Mouse (Mus musculus) mature B cell (primary cell): Measurements from ENCODE around the gene Rassf4.

Source experiments
- in situ Hi-C: fragments of 300-500 bp; cut with MboI; formaldehyde crosslinking; loops from 2 replicates; pipeline ENCODE4 v1.14.3; 2019

Rassf4 gene

DNA sequence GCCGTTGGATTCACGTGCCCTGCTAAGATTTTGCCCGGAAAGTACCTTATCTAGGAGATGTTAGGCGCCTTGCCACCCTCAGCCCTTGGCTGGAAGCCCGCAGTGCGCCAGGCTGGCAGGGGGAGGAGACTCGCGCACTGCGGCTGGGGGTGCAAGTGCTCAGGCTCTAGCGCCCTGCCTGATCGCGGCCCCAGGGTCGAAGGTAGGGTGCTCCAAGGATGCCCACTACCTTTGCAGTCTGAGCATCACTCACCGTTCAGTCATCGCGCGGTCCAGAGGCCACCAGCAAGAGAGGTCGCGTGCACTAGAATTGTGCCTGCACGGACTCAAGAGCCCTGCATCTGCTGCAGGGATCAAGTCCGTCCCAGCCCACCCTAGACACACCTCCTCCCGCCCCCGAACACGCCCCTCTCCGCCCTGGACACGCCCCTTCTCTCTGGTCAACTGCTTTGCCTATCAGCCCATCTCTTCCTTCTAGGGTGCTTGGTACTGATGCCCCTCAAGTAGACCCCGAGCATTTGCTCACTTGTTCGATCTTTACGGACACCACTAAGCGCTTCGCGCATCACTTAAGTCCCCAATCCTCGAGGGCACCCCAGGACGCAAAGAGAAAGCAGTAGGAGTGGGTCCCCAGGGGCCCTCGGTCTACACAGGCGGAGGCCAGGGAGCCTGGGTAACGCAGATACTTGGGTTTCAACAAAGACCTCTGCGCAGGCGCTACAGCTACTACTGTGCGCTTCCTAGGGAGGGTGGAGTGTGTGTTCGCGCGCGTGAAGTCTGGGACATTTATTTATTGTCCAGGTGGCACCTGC, at the start of gene Rassf4:
Gene Rassf4 (minus strand): TSS at position 482 of the 812 bp plus-strand sequence.
- in situ Hi-C loops: no loop called here

DNA sequence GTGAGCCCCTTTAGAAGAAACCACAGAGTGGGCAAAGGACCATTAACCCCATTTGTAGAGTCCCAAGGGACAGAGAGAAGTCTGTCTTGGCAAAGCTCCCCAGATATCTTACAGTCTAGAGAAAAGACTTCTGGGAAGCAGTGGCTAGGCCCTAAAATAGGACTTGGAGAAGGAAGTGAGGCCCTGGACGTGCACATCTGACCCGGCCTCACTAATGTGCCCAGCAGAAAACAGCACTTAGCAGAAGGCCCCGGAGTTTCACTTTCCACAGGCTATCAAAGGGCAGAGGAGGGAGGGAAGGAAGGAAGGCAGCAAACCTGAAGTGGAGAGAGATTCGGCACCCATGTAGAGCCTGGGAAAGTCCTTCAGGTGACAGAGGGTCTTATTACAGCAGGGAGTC, 45.2 kb upstream of the Rassf4 start:
- in situ Hi-C loops: no loop called here

DNA sequence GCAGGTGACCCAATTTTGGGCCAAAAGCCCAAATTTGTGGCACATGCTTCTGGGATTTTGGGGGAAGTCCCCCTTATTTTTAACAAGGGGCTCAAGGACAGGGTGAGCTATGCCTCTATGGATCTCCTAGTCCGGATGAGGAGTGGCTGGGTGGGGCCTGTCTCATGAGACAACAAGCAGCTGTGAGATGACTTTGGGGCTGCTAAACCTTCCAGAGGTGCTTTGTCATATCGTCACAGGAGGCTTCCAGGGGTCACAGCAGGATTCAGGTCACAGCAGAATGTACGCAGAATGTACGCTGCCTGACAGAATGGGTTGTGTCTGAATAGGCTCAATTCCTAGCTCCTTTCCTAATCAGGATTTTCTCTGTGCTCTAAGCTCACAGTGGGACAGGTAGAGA, 44.6 kb upstream of the Rassf4 start:
- in situ Hi-C loops: no loop called here

DNA sequence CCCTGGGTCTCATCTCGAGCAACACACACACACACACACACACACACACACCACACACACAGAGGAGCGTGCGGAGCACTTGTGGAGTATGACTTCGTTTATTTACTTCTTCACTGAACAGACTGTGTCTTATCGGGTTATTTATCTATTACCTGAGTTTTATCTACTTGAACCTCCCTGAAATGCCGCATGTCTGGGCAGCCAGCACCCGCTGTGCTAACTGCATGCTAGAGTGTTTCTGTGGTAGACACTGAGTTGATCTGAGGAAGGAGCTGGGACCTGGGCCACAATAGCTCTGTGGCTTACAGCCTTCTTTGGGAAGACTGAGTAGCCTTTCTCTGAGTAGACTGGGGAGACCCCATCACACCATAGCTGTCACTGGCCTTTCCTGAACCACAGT, 44.1 kb upstream of the Rassf4 start:
- in situ Hi-C loops: no loop called here

DNA sequence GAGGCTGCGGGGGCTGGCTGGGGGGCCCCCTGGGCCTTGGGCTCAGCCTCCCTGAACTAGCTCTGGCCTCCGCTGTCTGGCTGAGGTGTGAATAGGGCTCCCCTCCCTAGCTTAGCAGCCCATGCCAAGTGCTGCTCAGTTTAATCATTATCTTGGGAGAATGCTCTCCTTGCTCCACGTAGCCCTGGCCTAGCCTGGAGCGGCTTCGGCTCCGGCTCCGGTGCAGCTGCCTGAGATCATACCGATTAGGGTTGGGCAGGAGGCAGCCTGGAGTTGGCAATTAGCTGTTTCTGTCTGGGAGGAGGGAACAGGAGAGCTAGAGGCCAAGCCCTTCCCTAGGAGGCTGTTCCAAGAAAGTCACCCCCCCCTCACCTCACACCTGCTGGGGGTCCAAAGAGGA, 42.9 kb upstream of the Rassf4 start, which contains the start of gene Tmem72:
Gene Tmem72 (minus strand): TSS at position 248 of the 400 bp plus-strand sequence.
- in situ Hi-C loops: no loop called here

DNA sequence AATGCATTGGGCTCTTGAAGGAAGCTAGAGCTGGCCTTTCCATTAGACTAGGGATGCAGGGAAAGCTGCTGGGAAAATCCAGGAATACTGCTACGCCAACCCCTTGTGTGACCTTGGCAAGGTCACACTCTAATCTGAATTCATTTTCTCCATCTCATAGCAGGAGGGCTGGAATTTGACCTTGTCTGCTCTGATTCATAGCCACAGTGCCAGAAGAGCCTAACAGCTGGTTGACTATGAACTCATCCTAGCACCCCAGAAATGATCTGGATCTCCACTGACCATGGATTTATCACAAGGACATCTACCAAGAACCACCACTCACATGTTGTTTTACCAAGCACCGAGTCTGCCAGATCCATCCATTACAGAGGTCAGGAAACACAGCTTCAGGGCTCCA, 41.4 kb upstream of the Rassf4 start:
- in situ Hi-C loops: no loop called here

DNA sequence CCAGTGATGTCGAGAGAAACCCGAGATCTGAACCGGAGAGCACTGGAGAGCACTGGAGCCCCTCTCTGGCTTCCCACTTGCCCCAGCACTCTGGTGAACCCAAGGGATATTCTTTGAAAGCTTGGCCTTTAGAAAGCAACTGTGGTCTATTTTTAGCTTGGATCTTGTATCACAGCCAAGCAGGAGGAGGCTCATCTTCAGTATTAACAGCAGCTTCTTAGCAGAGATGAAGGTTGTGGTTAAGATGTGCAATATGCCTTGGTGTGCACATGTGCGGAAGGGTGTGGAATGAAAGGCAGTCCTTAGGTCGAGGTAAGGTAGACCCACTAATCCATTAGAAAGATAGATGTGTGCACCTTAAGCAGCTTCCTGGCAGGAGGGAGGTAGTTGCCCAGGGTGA, 40.8 kb upstream of the Rassf4 start:
- in situ Hi-C loops: no loop called here

DNA sequence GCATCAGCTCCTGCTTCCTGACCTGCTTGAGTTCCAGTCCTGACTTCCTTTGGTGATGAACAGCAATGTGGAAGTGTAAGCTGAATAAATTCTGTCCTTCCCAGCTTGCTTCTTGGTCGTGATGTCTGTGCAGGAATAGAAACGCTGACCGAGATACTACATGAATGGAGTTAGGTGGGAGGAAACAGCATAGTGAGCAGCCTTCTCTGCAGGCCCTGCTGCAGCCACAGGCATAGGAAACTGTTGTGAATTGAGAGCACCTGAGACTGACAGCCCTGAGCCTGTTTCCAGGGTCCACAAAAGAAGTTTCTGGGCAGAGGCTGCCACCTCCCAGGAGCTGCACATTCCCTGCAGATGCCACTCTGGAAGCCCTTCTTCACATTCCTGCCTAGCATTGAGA, 40.2 kb upstream of the Rassf4 start:
- in situ Hi-C loops: no loop called here

DNA sequence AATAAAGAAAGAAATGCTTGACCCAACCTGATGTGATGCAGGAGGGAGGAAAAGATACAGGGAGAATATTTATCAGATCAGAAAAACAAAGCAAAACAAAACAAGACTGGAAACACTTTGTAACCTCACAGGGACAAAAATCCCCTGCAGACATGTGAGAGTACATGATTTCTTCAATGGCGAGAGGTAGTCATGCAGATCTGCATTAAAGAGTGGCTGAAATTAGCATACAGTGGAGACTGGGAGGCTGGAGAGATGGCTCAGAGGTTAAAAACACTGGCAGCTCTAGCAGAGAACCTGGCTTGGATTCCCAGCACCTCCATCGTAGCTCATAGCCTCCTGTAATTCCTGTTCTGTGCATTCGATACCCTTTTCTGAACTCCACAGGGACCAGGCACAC, 38.8 kb upstream of the Rassf4 start:
- in situ Hi-C loops: no loop called here

DNA sequence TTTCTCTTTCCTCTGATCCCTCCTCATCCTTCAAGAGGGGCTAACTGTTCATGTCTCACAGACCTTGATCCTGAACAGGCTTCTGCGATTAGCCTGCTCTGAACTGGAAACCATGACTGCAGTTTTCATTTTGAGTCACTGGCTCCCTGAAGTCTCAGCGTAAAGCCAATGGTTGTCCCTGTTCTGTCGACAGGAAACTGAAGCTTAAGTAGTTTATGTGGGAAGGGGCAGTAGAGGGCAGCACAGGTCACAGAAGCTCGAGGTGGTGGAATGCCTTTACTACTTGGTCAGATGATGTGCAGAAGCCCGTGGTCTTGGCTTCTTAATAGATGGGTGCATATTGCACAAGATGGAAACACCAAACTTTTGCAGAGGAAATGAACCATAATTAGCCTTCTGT, 38.3 kb upstream of the Rassf4 start:
- in situ Hi-C loops: no loop called here

DNA sequence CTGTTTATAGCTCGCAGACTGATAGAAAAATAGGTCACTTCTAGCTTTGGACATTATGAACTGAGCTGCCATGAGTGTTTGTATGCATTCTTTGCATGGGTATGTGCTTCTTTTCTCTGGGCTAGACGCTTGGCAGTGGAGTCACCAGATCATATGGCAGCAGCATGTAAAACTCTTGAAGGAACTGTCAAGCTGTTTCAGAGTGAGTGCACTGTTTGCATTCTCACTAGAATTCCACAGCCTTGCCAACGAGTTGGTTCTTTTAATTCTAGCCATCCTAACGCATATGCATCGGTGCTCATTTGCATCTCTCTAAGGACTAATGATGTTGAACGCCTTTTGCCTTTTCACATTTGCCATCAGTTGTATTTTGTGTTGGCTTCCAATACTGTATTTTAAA, 30.6 kb upstream of the Rassf4 start:
- in situ Hi-C loops: no loop called here

DNA sequence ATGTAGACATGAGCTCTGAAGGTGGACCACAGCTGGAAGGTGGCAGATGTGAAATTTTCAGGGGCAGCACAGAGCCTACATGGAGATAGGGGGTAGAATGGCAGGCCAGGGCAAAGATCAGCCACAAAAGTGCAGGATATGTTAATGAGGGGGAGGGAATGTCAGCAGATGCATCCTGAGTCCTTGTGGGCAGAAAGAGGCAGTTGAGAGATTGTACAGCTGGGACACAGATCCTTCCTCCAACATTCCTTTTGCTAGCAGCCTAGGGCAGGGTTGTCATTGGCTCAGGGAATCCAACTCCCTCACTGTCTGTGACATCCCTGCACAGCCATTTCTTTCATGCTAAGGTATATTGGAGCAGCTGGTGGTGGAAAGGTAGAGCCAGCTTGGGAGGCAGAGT, 27.1 kb upstream of the Rassf4 start:
- in situ Hi-C loops: no loop called here

DNA sequence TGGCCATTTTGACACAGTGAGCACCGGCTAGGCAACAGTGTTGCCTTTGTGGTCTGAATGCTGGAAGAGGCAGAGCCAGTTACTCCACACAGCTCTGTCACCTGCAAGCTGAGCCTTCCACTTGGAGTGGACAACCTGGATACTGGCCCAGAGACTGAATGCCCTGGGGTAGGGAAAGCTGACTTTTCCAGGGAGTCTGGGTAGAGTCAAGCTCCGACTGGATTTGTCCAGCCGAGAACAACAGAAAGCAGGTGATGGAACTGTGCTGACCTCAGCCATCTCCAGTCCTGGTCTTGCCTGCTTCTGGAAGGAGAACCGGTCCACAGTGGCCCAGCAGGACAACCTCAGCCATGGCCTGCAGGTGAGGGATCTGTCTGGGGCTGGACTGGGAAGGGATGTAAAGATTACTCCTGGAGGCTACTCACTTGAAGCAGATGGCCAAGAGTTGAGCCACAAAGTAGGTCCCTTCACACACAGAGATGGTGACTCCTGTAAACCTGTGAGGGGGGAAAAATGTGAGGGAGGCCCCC, 24.2 kb upstream of the Rassf4 start:
- in situ Hi-C loops: loop anchor here (25.0 kb wide), 1 partner anchor 1214 kb away; the partner anchor contains the start of gene Hnrnpf

DNA sequence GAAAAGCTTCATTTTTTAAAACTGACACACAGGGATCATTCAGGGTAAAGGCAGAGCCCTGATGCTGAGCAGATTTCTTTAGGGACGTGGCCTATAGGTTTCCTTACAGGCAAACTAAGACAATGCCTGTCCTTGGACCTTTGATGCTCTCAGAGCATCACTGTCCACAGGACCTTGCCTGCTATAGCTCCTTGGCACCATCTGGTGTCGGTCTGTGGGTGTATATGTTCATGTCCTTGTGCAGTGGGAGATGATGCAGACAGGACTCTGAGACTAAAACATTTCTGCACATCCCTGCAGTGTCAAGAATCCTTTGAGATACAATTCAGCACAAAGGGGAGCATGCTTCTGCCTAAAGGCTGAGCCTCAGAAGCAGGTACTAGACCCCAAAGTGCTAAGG, 23.7 kb upstream of the Rassf4 start:
- in situ Hi-C loops: loop anchor here (25.0 kb wide), 1 partner anchor 1215 kb away; the partner anchor contains the start of gene Hnrnpf

DNA sequence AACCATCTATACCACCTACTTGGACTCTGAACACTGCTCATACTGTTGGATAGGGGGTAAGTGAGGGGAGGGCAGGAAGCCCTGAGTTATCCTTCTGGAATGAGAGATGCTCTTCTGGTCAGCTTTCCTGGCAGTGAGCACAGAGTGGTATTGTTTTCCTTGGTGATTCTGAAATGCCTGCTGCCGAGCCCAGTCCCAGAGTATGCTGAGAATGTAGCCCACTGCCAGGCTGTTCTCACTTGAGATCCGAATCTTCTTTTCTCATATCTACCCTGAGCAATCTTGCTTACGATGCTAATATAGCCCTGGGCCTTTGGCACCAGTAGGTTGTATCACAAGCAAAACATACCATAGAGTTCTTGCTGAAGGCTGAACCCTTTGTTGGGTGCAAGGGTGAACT, 20.6 kb upstream of the Rassf4 start:
- in situ Hi-C loops: loop anchor here (25.0 kb wide), 1 partner anchor 1218 kb away; the partner anchor contains the start of gene Hnrnpf

DNA sequence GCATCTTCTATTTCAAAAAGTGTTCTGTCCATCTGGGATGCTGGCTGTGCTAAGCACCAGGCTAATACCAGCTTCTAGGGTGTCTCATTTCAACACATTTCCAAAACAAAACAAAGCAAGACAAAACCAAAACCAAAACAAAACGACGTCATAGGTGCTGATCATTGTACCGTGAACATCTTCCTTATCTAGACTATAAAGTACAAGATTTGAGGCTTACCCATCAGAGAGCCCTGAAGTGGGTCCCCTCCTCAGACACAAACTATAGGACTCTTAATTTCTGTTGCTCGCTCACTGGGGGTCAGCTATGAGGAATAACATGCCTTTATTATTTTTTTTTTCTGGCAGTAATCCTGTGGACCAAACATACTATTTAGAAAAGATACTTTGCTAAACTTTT, 19.9 kb upstream of the Rassf4 start:
- in situ Hi-C loops: loop anchor here (25.0 kb wide), 1 partner anchor 1219 kb away; the partner anchor contains the start of gene Hnrnpf

DNA sequence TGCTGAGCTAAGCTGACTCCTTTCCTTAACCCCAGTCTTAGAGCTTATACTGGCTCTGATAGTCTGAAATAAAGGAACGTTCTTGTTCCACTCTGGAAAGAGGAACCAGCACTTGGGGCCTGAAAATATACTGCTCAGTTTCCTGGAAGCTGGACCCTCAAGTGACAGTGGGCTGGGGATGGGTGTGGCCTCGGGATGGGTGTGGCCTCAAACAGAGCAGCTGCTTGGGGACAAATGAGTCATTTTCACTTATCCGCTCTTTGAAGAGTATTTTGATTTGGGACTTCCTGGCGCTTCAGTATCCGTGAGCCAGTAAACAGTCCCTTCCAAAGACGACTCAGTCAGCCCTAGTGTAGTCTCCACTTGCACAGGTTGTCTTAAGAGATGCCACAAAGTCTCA, 8.6 kb upstream of the Rassf4 start:
- in situ Hi-C loops: loop anchor here (25.0 kb wide), 1 partner anchor 1230 kb away; the partner anchor contains the start of gene Hnrnpf

DNA sequence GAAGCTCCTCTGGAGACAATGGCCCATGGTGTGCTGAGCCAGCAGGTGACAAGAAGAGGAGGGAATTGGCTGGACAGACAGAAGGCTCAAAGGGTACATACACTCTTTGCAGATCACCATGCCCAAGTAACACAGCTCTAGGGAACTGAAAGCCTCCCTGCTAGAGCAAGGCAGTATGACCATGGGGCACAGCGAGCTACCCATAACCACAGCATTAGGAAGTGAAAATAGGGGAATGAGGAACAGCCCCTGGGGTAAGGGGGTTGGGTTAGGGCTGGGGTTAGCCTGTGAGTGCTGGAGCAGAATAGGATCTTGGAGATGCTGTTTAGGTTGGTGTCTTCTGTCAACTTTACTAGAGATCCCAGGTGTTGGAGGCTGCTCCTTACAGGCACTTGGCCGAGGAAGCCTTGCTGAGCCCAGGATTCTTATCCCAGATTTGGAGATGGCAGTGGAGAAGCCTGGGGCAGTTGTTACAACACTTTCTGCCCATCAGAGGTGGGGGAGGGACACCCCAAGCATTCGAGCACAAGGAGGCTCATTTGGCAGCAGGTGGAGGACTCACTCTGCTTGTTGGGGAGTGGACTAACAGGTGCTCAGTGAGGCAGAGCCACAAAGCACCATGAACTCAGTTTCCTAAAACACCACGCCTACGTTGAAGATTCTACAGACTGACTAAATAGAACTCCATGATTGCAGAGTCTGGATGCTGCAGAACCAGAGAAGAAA, 6.0 kb upstream of the Rassf4 start:
- in situ Hi-C loops: loop anchor here (25.0 kb wide), 1 partner anchor 1233 kb away; the partner anchor contains the start of gene Hnrnpf

DNA sequence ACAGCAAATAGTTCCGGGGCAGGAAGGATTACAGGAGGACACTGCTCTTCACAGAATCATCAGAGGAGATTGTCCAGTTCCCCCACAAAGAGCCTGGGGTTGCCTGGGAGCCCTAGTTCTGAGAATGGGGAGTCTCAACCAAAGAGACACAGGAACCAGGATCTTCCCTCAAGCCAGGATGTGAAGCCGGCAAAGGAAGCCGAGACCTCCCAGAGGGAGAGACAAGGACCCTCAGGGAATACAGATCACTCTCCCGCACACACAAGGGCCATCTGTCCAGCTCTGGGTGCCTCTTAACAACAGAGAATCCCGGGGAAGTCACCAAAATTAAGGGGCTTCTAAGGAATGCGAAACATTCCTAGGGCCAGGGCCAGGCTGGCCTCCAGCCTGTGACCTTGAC, 3.6 kb upstream of the Rassf4 start:
- in situ Hi-C loops: loop anchor here (25.0 kb wide), 1 partner anchor 1235 kb away; the partner anchor contains the start of gene Hnrnpf

DNA sequence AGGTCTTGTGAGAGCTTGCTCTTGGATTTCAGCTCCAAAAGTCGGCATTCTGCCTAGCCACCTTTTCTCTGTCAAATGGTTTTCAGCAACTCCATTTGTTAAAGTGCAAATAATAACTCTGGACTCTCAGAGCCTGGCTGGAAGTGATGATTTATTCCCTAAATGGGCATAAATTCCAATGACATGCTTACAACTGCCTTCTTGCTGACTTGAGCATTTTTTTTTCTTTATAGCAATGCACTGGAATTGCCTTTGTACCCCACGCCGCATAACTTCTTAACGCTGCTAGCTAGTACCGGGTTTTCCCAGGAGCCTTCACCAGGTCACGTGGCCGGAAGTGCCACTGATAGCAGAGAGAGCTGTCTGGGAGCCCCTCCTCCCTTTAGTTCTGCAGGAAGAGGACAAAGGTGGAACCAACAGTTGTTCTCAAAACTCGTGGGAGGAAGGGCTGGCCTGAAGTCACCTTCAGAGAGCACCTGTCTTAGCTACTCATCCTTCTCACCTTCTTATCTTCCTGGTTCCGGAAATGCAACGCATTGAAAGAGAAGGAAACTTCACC, 2.7 kb upstream of the Rassf4 start:
- in situ Hi-C loops: loop anchor here (25.0 kb wide), 1 partner anchor 1236 kb away; the partner anchor contains the start of gene Hnrnpf

DNA sequence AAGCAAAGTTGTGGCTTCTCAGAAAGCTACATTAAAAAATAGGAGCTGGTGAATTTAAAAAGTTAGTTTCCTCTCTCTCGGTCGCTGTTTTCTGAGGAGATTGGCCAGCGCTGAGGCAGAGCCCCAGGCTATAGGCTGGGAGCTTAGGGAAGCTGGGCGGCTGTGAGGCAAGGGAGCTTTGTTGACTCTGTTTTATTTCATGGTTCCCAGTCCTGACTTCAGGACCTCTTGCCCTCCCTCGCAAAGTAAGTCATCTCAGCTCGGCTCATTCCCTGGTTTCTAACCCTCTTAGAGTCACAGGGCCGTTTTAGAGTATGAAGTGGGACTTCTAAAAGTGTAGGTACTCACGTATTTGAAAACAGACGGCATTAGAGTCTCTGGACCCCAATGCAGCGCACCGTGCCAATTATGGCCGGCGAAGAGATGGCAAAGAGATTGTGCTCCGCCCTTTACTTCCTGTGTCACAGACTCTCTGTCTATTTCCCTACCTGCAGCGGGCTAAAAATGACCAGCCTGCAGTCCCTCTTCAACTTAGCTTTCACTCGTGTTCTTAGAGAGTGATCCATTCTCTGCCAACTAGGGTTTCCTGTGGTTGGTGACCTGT, 633 bp upstream of the Rassf4 start:
- in situ Hi-C loops: no loop called here

DNA sequence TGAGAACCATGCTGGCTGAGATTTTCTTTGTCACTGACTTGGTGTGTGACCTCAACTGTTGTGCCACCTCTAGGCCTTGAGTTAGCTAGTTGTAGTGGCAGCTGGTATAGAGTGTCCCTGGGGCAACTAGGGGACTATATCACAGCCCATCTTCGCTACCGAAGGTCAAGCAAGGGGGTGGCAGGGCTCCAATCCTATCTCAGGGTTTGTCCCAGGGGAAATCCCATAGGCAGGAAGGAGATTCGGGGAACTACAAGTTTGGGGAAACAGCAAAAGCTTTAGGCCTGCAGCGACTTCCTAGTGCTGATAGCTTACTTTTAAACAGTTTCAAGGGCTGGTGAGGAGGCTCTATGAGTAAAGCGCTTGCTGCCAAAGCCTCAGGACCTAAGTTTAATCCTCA, 1.4 kb downstream of the Rassf4 start:
- in situ Hi-C loops: no loop called here
